Mouse (Mus musculus) CD4-positive helper T cell, adult 2 months (primary cell): ENCODE measurements around the gene Trip10.
A peak's percentile ranks its signal among the peaks of the same experiment; 100 is the strongest.

Experiments
- DNase-seq: peaks from one replicate; pipeline ENCODE4 v3.0.0-alpha.2; 2012; ENCODE audit warnings: low read depth, missing footprints, low spot score

The Trip10 gene

DNA sequence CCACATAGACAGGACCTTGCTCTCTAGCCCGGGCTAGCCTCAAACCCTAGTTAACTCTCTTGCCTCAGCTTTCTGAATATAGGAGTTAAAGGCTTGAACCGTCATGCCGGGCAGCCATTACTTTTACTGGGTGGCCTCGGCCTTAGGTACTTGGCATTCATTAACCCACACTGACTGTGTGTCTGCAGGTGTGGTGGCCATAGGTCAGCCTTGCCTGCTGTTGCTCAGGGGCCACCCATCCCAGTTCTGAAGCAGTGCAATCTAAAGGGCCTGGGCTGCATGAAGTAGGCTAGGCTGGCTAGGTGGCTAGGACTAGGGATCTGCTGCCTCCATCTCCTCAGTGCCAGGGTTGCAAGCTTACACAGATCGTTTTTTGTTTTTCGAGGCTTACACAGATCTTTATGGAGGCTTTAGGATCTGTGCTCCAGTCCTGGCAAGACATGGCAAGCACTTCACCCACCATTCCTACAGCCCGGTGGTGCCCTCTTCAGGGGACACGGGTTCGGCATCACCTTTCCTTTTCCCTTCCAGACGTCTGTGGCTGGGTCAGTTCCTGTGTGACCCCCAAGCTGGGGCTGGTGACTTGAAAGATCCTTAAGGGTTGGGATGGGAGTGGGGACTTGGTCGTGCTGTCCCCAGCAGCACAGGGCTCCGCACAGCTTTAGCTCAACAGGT, 14.9 kb upstream of the Trip10 start:
- DNase-seq: no peak

DNA sequence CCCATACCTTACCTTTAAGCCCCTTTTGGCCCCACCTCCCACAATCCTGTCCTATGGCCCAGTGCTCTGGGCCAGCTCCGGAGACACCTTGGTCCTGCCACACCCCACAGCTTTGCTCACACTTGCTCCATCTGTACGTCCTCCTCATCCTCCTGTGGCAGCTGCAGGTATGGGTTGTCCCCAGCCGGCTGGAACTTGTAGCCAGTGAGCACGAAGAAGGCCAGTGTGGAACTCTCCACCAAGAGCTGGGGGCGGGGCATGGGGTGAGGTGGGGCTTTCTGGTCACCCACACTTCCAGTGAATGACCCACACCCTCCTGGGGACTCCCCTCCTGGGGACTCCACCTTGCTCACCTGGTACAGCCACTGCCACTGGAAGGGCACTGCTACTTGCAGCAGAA, 13.5 kb upstream of the Trip10 start:
- DNase-seq: no peak

DNA sequence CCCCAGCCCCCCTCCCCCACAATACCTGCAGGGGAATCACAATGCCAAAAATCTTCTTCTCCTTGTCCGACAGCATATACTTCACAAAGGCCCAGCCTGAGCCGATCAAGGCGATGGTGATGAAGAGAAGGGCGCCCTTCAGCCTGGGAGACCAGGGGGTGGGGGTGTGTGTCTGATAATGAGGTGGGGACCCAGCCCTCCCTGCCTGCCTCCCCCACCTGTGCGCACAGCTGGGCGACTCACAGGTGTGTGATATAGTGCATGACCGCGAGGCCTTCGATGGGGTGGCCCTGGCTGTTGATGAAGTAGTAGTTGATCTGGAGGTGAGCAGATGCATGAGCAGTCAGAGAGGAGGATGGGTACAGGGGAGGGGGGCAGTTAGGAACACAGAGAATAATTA, 12.1 kb upstream of the Trip10 start:
- DNase-seq: no peak

DNA sequence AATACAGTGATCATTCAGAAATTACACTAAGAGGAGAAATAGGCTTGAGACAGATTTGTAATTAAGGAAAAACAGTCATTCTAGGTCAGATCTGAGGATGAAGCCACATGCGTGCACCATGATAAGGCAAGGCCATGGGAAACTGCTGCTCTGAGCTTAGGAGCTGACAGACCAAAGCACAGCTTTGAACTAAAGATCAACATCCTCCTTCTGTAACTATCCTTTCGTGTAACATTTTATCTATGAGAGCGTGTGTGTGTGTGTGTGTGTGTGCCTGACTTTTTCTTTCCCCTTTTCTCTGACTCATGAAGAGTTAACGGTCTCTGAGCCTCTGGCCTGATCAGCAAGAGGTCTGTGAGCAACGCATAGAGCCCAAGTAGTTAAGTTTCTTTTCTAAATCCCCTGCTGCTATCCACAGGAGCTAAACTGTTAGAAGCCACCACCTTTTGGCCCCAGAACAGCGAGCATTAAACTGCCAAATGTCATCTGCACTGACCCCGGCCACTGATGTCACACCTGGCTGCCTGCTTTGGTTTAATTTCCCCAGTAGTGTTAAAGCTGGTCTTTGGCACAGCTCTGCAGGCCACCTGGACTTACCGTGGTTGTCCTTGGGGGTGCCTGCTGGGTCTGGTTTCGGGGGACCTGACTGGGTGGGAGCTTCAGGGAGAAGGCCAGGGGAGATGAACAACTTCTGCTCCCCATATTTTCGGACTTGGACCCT, 5.4 kb upstream of the Trip10 start:
- no peak for DNase-seq

DNA sequence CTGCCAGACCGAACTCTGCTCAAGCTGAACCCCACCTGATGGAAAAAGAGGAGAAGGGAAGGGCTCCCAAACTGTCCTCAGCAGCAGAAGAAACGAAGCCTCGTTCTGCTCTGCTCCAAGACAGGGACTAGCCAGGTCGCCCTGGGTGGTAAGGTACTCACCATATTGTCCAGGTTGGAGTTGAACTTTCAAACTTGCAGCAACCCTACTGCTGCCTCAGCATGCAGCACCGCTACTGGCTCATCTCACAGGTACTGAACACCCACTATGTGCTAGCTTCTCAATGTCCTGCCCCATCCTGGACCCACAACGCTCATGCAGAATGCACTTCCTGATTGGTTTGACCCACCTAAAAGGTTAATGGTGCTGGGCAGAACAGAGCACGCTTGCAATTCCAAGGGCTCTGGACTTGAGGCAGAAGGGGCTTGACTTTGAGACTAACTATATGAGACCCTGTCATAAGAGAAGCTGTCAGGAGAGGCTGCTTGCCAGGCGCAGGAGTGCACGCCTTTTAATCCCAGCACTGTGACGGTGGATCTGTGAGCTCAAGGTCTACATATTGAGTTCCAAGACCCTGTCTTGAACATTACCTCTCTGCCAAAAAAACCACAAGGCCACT, 3.8 kb upstream of the Trip10 start:
- no peak for DNase-seq

DNA sequence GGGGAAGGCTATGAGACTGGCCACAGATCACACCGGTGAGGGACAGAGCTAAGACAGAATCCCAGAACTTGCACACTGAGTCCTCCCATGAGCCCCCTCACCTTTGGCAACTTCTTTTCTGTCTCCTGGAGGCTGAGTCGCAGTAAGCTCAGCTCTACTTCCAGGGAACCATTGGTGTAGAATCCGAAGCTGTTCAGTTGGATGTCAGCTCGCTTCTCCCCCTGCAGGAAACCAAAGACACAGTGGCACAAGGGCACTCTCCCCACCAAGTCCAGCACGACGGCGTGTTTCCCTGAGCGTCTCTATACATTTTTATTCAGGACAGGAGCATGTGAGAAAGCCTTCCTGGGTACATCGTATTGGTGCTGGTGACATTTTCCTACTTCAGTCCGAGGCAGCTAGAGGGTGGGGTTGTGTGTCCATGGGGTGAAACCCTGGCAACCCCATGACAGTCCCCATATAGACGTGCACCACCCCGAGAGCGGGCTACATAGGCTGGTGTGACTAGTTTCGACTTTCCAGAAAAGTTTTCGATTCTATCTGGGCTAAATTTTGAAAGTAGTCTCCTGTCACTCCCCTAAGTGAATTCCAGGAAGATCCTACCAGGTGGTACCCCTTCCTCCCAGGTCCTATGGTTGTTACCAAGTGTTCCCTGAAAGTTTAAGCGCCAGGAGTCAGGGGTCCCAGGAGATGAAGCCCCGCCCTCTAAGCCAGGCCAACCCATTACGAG, 2.4 kb upstream of the Trip10 start:
- no peak for DNase-seq

DNA sequence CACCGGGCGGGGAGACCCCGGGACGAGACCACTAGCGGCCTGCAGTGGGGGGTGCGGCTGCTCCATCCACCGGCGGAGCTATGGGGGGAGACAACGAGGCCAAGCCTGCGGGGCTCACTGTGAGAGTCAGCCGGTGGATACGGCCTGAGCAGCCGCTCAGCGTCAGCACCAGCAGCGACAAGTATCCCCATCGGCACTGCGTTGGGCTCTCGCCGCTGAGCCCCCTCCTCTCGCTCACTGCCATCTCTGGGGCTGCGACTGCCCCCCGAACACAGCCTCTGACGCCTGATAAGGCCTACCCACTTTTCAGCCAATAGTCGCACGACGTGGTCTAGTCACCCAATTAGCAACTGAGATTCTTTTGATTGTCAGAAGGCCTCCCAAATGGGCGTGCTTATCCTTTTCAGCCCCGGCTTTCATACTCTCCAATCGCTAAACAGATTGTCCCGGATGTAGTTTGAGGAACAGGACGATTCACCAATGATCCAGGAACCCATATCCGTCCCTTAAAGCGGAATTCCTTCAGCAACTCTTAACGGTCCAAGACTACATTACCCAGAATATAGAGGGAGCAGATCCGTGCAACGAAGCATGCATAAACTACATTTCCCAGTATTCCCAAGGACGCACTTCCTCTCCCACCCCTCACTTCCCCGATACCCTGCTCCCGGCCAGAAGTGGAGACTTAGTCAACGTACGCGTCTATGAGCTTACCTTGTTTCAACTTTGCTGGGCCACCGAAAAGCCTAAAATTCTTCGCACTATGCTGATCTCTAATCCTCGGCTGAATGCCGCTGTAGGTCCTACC, 1.7 kb upstream of the Trip10 start:
- DNase-seq: peak; percentile 97

DNA sequence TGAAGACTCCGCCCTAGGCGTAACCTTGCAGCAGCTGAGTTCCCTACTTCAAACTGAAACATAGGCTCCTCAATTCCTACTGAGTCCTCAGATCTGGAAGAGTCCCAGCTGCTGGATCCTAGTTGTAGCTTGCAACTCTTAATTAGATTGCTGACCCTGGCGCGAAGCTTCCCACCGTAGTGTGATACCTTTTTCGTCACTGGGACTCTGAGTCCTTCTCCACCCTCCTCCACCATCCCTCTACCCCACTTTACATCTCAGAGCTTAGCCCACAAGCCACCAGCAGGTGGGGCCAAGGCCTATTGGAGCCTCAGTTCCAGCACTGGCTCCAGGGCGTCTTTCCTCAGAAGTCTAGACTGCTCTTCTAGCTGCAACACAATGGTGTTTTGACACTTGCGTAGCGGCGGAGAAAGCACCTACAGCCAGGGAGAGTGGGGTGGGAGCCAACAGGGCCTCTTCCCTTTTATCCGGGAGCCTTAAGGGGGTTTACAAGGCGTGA, 1.0 kb upstream of the Trip10 start, which contains the start of gene Gpr108:
TSS of gene Gpr108 (minus strand) at position 246 of the 499 bp plus-strand sequence.
- DNase-seq: peak; percentile 93

DNA sequence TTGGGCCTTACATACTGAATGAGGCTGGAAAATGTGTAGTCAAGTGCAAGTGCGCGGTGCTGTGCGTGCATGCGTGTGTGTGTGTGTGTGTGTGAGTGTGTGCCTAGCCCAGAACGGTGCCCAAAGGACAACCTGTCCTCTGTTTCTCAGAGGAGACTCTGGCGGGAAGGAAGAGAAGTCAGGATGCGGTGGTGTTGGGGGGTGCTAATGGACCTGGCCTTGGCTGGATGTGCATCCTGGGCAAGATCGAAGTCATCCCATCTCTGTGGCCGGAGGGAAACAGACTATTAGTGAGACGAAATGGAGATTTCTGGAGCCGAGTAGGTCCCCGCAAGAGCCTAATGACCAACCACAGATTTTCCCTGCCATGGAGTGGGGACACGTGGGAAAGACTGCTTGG, 484 bp upstream of the Trip10 start:
- DNase-seq: no peak

DNA sequence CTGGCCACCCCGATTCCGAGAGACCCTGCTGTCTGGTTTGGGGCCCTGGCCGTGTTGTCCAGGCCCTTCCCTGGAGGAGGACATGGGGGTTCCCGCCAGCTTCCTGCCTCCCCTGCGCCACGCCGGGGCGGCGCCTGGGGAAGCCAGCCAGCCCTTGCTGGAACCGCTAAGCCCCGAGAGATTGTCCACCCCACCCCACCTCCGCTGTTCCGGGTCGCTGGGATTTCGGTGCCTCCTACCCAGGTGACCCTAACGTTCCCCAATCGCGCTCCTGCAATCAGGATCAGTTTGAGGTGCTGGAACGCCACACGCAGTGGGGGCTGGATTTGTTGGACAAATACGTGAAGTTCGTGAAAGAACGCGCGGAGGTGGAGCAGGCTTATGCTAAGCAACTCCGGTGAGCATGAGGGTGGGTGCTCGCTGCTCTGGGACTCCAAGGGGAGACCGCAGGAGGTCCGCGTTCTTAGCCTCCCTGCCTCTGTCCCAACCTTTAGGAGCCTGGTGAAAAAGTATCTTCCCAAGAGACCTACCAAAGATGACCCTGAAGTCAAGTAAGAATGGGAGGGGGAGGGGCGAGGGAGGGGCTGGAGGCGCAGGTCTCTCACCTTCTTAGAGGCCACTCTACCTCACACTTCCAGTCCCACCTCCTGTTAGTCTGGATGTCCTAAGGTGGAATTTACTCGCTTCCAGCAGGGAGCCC, 1.4 kb downstream of the Trip10 start:
- DNase-seq: peak; percentile 19

DNA sequence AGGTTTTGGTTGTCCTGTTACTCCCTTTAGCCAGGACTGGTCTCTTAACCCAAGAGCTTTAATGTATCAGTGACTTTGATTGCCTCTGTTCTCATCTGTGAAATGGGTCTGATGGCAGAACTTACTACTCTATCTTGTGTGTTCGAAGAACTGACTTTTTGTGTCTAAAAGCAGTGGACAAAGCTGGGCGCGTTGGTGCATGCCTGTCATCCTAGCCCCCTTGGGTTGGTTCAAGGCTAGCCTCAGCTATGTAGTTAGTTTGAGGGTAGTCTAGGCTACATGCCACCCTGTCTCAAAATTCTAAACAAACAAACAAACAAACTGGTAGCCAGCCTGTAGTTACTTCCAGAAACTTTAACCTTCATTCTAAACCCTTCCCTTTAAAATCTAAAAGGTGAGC, 2.2 kb downstream of the Trip10 start:
- no peak for DNase-seq

DNA sequence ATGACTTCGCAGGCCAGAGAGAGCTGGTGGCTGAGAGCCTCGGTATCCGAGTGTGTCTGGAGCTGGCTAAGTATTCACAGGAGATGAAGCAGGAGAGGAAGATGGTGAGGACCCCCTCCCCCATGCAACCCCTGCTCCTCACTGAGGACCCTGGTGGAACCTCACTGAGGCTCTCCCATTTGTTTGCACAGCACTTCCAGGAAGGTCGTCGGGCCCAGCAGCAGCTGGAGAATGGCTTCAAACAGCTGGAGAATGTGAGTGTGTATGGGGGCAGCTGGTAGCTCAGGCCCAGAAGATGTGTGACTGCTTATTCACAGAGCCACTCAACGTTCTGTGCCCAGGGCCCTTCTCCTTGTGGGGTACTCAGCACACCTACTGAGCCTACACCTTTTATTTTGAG, 4.1 kb downstream of the Trip10 start:
- DNase-seq: no peak

DNA sequence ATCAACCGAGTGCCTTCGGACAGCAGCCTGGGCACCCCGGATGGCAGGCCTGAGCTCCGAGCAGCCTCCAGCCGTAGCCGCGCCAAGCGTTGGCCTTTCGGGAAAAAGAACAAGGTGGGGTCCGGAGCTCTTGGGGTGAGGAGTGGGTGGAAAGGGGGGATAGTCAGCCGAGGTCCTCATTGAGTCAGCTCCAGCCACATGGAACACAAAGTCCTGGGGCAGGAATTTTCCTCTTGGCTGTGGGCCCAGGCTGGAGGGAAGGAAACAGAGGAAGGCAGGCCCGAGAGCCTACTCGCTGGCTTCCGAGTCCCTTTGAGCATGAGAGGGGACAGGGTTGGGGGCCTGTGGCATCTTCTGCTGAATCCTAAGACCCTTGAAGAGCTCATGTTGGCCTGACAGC, 6.1 kb downstream of the Trip10 start:
- DNase-seq: no peak

DNA sequence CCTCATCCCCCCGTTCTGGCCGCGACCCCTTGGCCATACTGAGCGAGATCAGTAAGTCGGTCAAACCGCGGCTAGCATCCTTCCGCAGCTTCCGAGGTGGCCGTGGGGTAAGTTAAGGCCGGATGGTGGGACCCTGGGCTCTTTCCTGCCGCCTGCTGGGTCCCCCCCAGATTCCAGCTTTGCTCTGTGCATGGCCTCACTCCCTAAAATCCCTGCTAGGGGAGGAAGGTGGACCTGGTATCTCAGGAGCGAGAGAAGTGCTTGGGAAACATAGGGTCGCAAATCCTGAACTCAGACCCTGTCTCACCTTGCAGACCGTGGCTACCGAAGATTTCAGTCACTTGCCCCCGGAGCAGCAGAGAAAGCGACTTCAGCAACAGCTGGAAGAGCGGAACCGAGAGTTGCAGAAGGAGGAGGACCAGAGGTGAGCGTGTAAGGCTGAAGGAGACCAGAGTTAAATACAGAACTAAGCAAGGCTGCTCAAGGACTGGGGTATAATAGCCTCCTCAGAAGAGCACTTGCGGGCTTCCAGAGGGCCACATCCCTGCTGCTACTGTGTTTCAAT, 7.7 kb downstream of the Trip10 start:
- peak; percentile 0 for DNase-seq

DNA sequence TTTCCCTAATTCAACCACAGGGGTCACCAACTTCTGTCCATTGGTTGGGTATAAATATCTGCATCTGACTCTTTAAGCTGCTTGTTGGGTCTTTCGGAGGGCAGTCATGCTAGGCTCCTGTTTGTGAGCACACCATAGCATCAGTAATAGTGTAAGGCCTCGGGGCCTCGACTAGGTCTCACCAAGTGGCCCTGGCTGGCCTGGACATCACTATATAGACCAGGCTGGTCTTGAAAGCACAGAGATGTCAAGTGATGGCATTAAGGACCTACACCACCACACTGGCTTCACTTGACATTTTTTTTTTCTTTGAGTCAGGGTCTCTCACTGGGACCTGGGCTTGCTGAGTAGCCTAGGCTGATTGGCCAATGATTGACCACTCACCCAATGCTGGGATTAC, 8.9 kb downstream of the Trip10 start:
- DNase-seq: no peak

DNA sequence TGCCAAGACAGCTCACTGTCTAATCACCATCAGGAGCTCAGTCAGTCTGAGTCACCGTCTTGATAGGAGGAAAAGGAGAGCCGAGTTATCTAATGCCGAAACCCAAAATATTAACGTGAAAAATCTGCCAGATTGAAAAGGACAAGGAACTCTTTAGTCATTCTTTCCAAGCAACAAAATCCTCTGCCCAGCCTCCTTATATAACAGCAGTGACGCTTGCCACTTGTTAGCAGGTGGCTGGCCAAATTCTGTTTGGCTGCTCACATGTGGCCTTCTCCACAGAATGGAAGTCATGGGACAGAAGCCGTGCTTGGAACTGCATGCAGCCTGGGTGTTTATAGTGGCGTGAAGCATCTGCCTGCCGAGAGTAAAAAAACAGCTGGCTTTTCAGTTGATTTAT, 10.5 kb downstream of the Trip10 start:
- no peak for DNase-seq

DNA sequence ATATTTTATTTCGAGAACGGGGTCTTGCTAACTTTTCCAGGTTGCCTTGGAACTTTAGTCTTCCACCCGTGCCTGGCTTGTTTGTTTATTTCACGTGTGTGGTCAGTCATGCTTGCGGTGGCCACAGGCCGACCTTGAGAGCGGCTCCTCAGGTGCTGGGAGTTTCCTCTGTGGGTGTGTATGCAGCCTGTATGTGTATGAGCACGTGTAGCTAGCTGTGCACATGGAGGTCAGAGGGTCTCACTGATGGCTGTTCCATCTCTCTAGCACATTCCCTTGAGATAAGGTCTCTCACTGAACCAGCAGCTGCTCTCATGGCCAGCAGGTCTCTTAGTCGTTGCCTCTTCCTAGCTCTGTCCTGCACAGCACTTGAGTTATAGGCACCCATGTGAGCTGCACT, 11.1 kb downstream of the Trip10 start:
- no peak for DNase-seq

DNA sequence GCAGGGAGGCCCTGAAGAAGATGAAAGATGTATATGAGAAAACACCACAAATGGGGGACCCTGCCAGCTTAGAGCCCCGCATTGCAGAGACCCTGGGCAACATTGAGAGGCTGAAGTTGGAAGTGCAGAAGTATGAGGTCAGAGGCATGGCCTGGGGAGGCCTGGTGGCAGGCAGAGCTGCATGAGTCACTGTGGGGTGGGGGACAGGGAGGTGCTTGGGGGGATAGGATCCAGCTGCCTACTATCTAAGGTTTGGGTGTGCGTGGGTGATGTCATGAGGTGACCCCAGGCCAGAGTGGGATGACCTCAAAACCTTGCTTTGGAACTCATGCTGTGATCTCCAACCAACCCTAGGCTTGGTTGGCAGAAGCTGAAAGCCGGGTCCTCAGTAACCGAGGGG, 12.0 kb downstream of the Trip10 start:
- no peak for DNase-seq

DNA sequence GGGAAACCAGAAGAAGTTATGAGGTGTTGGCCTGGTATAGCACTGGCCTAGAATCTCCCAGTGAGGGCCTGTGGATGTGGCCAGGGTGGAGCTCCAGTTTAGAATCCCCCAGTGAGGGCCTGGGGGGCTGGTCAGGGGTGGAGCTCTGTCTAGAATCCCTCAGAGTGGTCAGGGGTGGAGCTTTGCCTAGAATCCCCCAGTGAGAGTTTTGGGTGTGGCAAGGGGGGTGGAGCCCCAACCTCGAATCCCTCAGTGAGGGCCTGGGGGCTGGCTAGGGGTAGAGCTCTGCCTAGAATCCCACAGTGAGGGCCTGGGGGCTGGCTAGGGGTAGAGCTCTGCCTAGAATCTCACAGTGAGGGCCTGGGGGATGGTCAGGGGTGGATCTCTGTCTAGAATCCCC, 12.5 kb downstream of the Trip10 start:
- DNase-seq: no peak

DNA sequence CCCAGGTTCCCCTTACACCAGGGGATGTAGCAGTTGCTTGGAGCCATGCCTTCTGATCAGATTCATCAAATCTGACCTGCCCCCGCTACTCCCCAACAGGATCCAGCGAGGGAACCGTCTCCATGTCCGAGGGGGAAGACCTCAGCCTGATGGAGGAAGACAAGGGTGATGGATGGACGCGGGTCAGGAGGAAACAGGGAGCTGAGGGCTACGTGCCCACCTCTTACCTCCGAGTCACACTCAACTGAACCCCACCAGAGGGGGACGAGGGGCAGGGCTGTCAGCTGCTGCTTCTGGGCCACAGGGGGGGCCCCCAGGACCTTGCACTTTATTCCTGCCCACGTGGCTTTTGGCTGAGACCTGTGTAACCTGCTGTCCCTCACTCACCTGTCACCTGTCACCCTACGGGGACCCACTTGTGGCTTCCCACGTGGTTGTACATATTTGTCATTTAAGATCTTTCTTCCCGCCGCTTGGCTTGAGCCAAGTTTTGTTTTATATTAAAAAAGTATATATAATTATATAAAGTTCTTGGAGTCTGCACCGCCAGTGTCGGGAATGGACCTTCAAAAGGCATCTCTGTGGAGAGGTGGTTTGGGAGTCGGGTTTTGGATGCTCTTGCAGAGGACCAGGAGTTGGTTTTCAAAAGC, 13.8 kb downstream of the Trip10 start:
- no peak for DNase-seq
